Mouse (Mus musculus): ENCODE results near the gene Anp32b. TPM values are rescaled to one million over a fixed set of nuclear protein-coding genes. Genes with fewer than 3 reads are reported as not detected.

Gene Anp32b
- polyA plus RNA-seq, 1 experiment from 2014 or later, result 50.2 TPM

DNA sequence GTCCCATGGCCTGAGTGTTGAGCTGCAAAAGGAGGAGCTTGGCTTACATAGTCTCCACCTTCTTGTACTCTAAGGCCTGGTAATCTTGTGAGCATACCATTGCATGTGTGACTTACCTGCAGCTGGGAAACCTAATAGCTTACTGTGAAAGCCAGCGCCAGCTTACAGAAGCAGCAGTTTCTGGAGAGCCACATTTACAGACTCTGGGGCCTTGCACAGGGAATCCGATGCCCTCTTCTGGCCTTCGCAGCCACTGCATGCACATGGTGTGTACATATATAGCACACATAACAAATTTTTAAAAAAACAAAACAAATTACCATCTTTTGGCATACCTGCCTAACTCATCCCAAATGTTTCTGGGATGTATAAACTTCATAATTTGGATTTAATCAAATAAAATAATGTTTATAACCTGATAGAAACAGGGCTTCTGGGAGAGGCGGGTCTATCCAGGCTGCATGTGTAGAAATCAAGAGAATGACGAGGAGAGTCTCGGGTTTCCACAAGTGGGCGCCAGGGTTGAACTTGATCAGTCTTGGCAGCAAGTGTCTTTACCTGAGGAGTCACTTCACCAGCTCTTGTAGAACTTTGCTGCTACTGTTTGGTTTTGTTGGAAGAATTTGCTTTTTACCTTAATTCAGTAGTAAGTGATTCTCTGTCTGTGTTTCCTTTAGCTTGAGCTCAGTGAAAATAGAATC is 12.6 kb downstream of the Anp32b start:
- Histone ChIP-seq H3K9me3 (ENCODE audit: control insufficient read depth, low read length) (no peaks in the 10 kb centered on the region), H3K36me3 (ENCODE audit: control insufficient read depth, insufficient read depth, low read length) (peaks cover 25% of the 10 kb centered on the region), H3K4me3 (ENCODE audit: low read depth, low read length) (no peak overlapping the region), H3K4me1 (ENCODE audit: control insufficient read depth, insufficient read depth, low read length) (no peaks in the 10 kb centered on the region), H3K4me2 (ENCODE audit: low read depth, low read length) (no peak overlapping the region), H3K27ac (ENCODE audit: low read depth, low read length) (no peak overlapping the region), H3K9ac (replicated peaks; ENCODE audit: low read depth, low read length) (no peak overlapping the region), H3K27me3 (ENCODE audit: control insufficient read depth, insufficient read depth, low read length) (no peaks in the 10 kb centered on the region)
- 89% methylated on average over 7 of the region's 7 CpGs for WGBS
- ATAC-seq (ENCODE audit: low read depth), result no peak

DNA sequence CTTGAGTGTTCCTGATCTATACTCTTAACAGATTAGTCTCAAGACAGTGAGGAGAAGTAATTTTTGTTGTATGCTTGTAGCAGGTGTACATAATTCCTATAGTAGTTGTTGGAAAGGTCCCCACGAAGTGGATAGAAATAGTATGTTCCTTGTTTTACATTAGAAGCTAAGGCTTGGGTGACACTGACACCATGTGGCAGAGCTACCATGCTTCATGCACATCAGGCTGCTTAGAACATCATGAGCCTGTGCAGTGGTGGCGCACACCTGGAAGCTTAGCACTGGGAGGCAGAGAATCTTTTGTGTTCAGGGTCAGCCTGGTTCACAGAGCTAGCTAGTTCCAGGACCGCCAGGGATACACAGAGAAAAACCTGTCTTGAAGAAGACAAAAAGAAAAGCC is 15.0 kb downstream of the Anp32b start:
- H3K27me3 ChIP-seq (ENCODE audit: control insufficient read depth, insufficient read depth, low read length), result no peaks in the 10 kb centered on the region
- H3K36me3 ChIP-seq (ENCODE audit: control insufficient read depth, insufficient read depth, low read length), result peaks cover 41% of the 10 kb centered on the region
- no peak overlapping the region for H3K27ac ChIP-seq (ENCODE audit: low read depth, low read length)
- WGBS, result 97% methylated on average over 3 of the region's 3 CpGs
- H3K4me1 ChIP-seq (ENCODE audit: control insufficient read depth, insufficient read depth, low read length), result no peaks in the 10 kb centered on the region
- no peak overlapping the region for H3K4me2 ChIP-seq (ENCODE audit: low read depth, low read length)
- no peak for ATAC-seq (ENCODE audit: low read depth)
- H3K4me3 ChIP-seq (ENCODE audit: low read depth, low read length), result no peak overlapping the region
- no peaks in the 10 kb centered on the region for H3K9me3 ChIP-seq (ENCODE audit: control insufficient read depth, low read length)
- no peak overlapping the region for H3K9ac ChIP-seq (replicated peaks; ENCODE audit: low read depth, low read length)

DNA sequence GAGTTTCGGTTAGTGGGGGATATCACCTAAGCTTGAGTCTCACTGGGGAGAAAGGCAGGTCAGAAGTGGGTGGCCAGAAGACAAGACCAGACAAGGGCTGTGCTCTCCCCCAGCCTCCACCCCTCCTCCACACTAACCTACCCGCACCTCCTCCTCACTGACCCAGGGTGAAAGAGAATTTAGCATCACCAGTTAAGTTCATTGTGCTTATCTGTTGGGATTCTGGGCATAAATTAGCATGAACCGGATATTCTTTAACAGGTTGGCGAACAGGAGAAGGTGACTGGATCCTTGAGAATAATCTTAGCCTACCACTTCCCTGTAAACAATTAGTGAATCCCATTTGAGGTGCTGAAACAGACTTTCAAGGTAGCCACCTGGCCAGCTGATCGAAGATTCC is 24.4 kb downstream of the Anp32b start:
- no peaks in the 10 kb centered on the region for H3K9me3 ChIP-seq (ENCODE audit: control insufficient read depth, low read length)
- H3K9ac ChIP-seq (replicated peaks; ENCODE audit: low read depth, low read length), result no peak overlapping the region
- ATAC-seq (ENCODE audit: low read depth), result no peak
- H3K4me1 ChIP-seq (ENCODE audit: control insufficient read depth, insufficient read depth, low read length), result no peaks in the 10 kb centered on the region
- no peak overlapping the region for H3K27ac ChIP-seq (ENCODE audit: low read depth, low read length)
- H3K36me3 ChIP-seq (ENCODE audit: control insufficient read depth, insufficient read depth, low read length), result peaks cover 28% of the 10 kb centered on the region
- H3K27me3 ChIP-seq (ENCODE audit: control insufficient read depth, insufficient read depth, low read length), result no peaks in the 10 kb centered on the region
- no peak overlapping the region for H3K4me2 ChIP-seq (ENCODE audit: low read depth, low read length)
- WGBS, result 91% methylated on average over 5 of the region's 5 CpGs
- H3K4me3 ChIP-seq (ENCODE audit: low read depth, low read length), result no peak overlapping the region

DNA sequence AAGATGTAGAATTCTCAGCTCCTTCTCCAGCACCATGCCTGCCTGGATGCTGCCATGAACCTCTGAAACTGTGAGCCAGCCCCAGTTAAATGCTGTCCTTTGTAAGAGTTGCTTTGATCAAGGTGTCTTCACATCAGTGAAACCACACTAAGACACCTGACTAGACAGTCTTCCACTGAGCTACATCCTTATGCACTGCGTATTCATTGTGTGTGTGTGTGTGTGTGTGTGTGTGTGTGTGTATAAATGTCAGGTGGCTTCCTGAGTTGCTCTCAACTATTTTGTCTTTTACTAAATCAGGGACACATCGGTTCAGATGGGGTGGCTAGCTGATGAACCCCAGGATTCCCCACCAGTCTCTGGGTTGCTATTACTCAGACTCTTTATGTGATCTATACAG is 28.4 kb downstream of the Anp32b start:
- H3K9me3 ChIP-seq (ENCODE audit: control insufficient read depth, low read length), result no peaks in the 10 kb centered on the region
- no peaks in the 10 kb centered on the region for H3K27me3 ChIP-seq (ENCODE audit: control insufficient read depth, insufficient read depth, low read length)
- no peak for ATAC-seq (ENCODE audit: low read depth)
- H3K4me1 ChIP-seq (ENCODE audit: control insufficient read depth, insufficient read depth, low read length), result no peaks in the 10 kb centered on the region
- peaks cover 7% of the 10 kb centered on the region; the same call in 1 of the 2 replicates for H3K36me3 ChIP-seq (ENCODE audit: control insufficient read depth, insufficient read depth, low read length)
- H3K4me2 ChIP-seq (ENCODE audit: low read depth, low read length), result no peak overlapping the region
- no peak overlapping the region for H3K9ac ChIP-seq (replicated peaks; ENCODE audit: low read depth, low read length)
- no peak overlapping the region for H3K27ac ChIP-seq (ENCODE audit: low read depth, low read length)
- WGBS, result 93% methylated on average over 2 of the region's 2 CpGs
- no peak overlapping the region for H3K4me3 ChIP-seq (ENCODE audit: low read depth, low read length)

DNA sequence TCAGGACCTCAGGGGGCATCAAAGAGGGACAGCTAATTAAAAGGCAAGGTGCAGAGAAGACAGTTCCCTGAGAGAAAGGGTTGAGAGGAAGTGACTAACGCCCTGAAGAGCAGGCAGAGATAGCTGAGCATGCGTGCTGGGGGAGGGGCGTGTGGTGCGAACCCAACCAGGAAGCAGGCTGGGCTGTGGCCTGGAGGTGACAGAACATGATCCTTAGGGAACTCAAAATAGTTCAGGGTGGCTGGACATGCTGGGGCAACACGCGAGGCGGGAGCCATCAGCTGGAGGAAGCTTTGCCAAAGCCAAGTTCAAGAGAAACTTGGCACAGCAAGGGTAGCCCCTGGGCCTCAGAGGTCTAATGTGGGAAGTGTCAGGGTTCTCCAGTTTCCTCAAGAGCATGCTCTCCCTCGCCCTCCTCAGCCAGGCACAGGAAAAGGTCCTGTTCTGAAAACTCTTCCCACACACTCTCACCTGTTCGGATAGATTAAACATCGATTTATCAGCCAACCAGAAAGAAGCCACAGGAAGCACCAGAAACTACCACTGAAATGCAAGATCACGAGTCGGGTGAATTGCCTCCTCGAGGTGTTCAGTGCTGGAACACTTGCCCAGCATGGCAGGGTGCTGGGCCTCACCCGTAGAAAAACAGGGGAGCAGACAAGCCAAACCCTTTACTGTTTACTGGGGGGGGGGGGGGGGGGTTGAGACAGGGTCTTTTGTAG is 35.2 kb downstream of the Anp32b start:
- Histone ChIP-seq H3K4me2 (ENCODE audit: low read depth, low read length) (no peak overlapping the region), H3K4me3 (ENCODE audit: low read depth, low read length) (no peak overlapping the region), H3K4me1 (ENCODE audit: control insufficient read depth, insufficient read depth, low read length) (no peaks in the 10 kb centered on the region), H3K27ac (ENCODE audit: low read depth, low read length) (no peak overlapping the region), H3K27me3 (ENCODE audit: control insufficient read depth, insufficient read depth, low read length) (no peaks in the 10 kb centered on the region), H3K9me3 (ENCODE audit: control insufficient read depth, low read length) (no peaks in the 10 kb centered on the region), H3K36me3 (ENCODE audit: control insufficient read depth, insufficient read depth, low read length) (no peaks in the 10 kb centered on the region), H3K9ac (replicated peaks; ENCODE audit: low read depth, low read length) (no peak overlapping the region)
- no peak for ATAC-seq (ENCODE audit: low read depth)
- WGBS, result 62% methylated on average over 14 of the region's 14 CpGs

DNA sequence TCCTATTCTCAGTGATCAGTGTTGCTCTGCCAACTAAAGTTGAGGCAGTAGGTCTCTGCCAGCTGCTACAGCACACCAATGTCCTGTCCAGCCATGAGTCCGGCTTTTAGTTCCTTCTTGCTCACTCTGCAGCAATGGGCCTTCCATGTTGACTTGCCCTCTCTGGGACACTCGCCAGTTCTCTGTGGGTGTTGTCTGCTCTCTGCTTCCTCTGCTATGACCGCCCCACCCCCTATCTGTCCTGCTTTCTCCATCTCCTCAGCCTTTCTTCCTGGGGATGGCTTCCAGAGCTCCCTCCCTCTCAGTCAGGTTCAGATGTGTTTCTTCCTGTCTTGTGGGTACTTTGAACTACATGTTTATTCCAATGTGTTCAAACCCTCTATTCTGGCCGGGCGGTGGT is 36.6 kb downstream of the Anp32b start:
- Histone ChIP-seq H3K9me3 (ENCODE audit: control insufficient read depth, low read length) (no peaks in the 10 kb centered on the region), H3K36me3 (ENCODE audit: control insufficient read depth, insufficient read depth, low read length) (no peaks in the 10 kb centered on the region), H3K27ac (ENCODE audit: low read depth, low read length) (no peak overlapping the region), H3K4me1 (ENCODE audit: control insufficient read depth, insufficient read depth, low read length) (no peaks in the 10 kb centered on the region), H3K9ac (replicated peaks; ENCODE audit: low read depth, low read length) (no peak overlapping the region), H3K4me3 (ENCODE audit: low read depth, low read length) (no peak overlapping the region), H3K4me2 (ENCODE audit: low read depth, low read length) (no peak overlapping the region), H3K27me3 (ENCODE audit: control insufficient read depth, insufficient read depth, low read length) (no peaks in the 10 kb centered on the region)
- WGBS, result 90% methylated on average over 5 of the region's 5 CpGs
- ATAC-seq (ENCODE audit: low read depth), result no peak

DNA sequence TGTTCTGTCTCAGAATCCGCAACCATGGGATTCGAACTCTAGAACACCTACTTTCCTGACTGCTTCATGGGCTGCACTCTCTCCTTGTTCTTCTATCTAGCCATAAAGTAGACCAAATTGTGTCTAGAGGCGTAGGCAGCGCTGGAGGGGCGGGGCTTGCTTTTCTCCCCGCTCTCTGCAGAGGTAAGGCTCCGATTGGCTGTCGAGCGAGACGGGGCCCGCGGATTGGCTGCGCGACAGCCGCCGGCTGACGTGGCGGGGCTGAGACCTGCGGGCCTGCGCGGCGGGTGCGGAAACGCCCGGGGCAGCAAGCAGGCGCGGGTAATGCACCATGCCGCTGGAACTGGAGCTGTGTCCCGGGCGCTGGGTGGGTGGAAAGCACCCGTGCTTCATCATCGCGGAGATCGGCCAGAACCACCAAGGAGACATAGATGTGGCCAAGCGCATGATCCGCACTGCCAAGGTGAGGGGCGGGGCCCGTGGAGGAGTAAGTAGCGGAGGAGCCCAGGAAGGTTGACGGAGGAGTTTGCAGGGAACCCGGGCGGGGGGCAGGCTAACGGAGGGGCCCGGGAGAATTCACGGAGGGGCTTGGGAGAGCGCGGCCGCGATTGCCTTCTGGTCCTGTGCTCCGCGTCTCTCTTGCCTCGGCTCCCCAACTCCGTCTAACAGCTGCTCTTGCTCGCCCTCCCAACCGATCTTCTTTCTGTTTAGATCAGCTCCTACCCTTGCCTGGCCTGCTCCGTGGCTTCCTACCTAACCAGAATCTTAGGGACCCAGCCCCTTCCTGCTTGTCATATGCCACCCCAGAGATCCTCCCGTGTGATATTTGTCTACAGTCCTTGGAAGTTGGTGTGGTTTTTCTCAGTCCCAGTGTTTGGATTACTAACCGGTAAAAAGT is 38.6 kb downstream of the Anp32b start, which contains the start of gene Nans:
TSS of gene Nans (plus strand) at position 221 of the 898 bp plus-strand sequence.
- no peaks in the 10 kb centered on the region for H3K27me3 ChIP-seq (ENCODE audit: control insufficient read depth, insufficient read depth, low read length)
- peak within 1 kb of the TSS; percentile 74 for H3K9ac ChIP-seq (replicated peaks; ENCODE audit: low read depth, low read length)
- no peaks in the 10 kb centered on the region for H3K9me3 ChIP-seq (ENCODE audit: control insufficient read depth, low read length)
- no peaks in the 10 kb centered on the region for H3K4me1 ChIP-seq (ENCODE audit: control insufficient read depth, insufficient read depth, low read length)
- ATAC-seq (ENCODE audit: low read depth), result peak; percentile 99
- H3K36me3 ChIP-seq (ENCODE audit: control insufficient read depth, insufficient read depth, low read length), result peaks cover 16% of the 10 kb centered on the region
- H3K4me3 ChIP-seq (ENCODE audit: low read depth, low read length), result peak within 1 kb of the TSS; percentile 77
- H3K27ac ChIP-seq (ENCODE audit: low read depth, low read length), result peak within 1 kb of the TSS; percentile 75
- peak within 1 kb of the TSS; percentile 58 for H3K4me2 ChIP-seq (ENCODE audit: low read depth, low read length)
- WGBS, result under 1% methylated on average over 58 of the region's 58 CpGs

DNA sequence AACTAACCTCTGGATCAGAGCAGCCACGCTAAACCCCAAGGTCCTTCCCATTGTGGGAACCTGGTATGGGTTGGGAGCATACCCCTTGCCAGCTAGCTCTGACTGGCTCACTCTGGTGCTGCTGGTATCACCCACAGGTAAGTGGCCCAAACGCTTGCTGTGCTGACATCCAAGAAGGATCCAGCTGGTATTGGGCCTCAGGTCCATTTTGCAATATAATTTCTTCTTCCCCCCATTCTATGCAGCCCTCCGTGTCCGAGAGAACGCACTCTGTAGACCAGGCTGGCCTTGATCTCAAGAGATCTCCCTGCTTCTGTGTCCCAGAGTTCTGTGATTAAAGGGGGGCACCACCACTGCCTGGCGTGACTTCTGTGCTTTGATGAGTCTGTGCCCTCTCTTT is 42.4 kb downstream of the Anp32b start:
- Histone ChIP-seq H3K27ac (ENCODE audit: low read depth, low read length) (no peak overlapping the region), H3K36me3 (ENCODE audit: control insufficient read depth, insufficient read depth, low read length) (peaks cover 24% of the 10 kb centered on the region), H3K27me3 (ENCODE audit: control insufficient read depth, insufficient read depth, low read length) (no peaks in the 10 kb centered on the region), H3K4me2 (ENCODE audit: low read depth, low read length) (no peak overlapping the region), H3K9ac (replicated peaks; ENCODE audit: low read depth, low read length) (no peak overlapping the region), H3K9me3 (ENCODE audit: control insufficient read depth, low read length) (no peaks in the 10 kb centered on the region), H3K4me3 (ENCODE audit: low read depth, low read length) (no peak overlapping the region), H3K4me1 (ENCODE audit: control insufficient read depth, insufficient read depth, low read length) (no peaks in the 10 kb centered on the region)
- WGBS, result 98% methylated on average over 6 of the region's 6 CpGs
- no peak for ATAC-seq (ENCODE audit: low read depth)
